Mouse (Mus musculus): ENCODE results near the gene Dynlt1b.
"Not testable (repeated sequence)": the region's sequence is repeated elsewhere in the genome, so short reads cannot be mapped to it uniquely, and the experiment has no call there.

DNA sequence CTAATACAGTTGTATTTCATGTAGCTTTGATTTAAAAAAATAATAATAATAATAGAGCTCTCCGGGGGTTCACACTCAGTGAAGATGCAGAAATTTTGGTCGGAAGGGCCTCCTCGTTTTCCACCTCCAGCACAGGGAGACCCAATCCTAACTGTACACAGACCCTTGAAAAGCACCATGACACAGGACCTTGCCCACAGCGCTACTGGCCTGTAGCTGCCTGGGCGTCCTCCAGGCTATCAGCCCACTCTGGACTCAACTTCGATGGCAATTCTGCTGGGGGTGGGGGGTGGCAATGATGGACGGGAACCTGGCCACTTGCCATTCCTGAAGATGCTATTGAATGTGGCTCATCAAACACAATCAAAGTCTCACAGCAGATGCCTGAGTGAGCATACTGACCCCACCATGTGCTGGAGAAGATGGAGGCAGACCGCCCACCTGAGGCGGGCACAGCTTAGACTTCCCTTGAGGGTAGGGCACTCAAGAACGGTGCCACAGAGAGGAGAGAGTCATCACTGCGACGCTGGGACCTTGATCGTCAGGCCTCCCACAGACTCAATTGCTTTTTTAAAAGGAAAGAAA is 10.7 kb downstream of the Dynlt1b start:
- not testable (repeated sequence) for TF ChIP-seq CTCF (IDR thresholded peaks at IDR 0.05; ENCODE audit: borderline replicate concordance, control insufficient read depth, extremely low read depth, insufficient read depth, low read length, poor library complexity); POLR2A (IDR thresholded peaks at IDR 0.05; ENCODE audit: control insufficient read depth, extremely low read depth, insufficient read depth, low read length, poor library complexity)

All from thymus, adult 2 months (tissue).